Comparison of ENCODE assay signal across 8 mouse cellular contexts in the genomic region with DNA sequence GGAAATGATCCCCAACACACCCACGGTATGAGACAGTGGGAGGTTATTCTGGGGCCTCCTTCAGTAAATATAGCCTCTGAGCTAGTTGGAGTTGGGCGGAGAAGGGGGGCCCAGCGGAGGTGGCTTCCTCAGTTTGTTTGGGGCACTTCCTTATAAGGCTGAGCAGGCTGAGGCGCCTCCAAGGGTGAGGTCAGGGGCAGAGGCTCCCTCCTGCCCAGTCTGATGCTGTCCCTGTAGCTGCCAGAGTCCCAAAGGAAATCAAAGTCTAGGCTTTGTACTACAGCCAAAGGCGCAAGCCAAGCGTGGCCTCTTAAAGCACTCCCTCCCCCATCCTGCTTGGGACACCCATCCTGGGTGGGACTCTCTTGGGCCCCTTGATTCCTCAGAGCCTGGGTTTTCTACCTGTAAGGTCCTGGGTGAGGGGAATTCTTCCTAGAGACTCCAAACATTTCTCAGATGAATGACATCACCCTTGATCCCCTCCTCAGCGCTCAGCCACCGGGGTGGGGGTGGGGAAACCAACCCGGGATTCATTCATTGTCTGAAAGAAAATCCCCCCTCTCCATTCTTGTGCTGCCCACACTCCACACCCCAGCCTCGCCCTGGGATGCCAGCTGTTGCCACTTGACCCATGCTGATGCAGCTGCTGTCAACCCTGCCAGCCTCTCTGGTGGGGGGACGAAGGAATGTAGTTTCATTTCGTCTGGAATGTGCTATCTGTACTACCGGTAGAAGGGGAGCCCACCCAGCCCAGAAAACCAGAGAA. TPM values are rescaled to one million over a fixed set of nuclear protein-coding genes. Genes with fewer than 3 reads are reported as not detected.
DNase-seq lines count a peak whose midpoint lies in the region; ATAC-seq and TF ChIP-seq lines count a peak whose summit lies in the region.

No protein-coding gene starts in this region.

- peak overlapping the region; percentile 78; the same call in 1 of the 2 replicates for H3K27ac ChIP-seq in layer of hippocampus, adult 2 months
- peak overlapping the region; percentile 74 for H3K27ac ChIP-seq in forebrain, embryonic 15.5 days (replicated peaks)
- H3K27ac ChIP-seq in hindbrain, embryonic 13.5 days = peak overlapping the region; percentile 71
- H3K27ac ChIP-seq in liver, adult 2 months (replicated peaks; ENCODE audit: insufficient read depth, low read depth, low read length) = peak overlapping the region; percentile 88
- peak overlapping the region; percentile 85 for H3K27ac ChIP-seq in neural tube, embryonic 11.5 days (ENCODE audit: low read depth, low read length)

- no peaks in the 10 kb centered on the region for H3K27me3 ChIP-seq in forebrain, embryonic 15.5 days
- H3K27me3 ChIP-seq in hindbrain, embryonic 13.5 days = no peaks in the 10 kb centered on the region
- H3K27me3 ChIP-seq in liver, adult 2 months (ENCODE audit: control insufficient read depth, insufficient read depth, low read length) = no peaks in the 10 kb centered on the region; the same call in 1 of the 2 replicates
- no peaks in the 10 kb centered on the region for H3K27me3 ChIP-seq in neural tube, embryonic 11.5 days (ENCODE audit: control insufficient read depth, insufficient read depth, low read length)

- WGBS in forebrain, embryonic 15.5 days = 6% methylated on average over 13 of the region's 13 CpGs
- 6% methylated on average over 13 of the region's 13 CpGs for WGBS in hindbrain, embryonic 13.5 days
- WGBS in liver, adult 2 months = 29% methylated on average over 13 of the region's 13 CpGs
- WGBS in neural tube, embryonic 11.5 days = 3% methylated on average over 13 of the region's 13 CpGs

- H3K9me3 ChIP-seq in forebrain, embryonic 15.5 days = no peaks in the 10 kb centered on the region
- no peaks in the 10 kb centered on the region for H3K9me3 ChIP-seq in hindbrain, embryonic 13.5 days
- H3K9me3 ChIP-seq in neural tube, embryonic 11.5 days (ENCODE audit: control insufficient read depth, low read length) = no peaks in the 10 kb centered on the region

- H3K4me3 ChIP-seq in layer of hippocampus, adult 2 months = no peak overlapping the region
- no peak overlapping the region for H3K4me3 ChIP-seq in forebrain, embryonic 15.5 days
- no peak overlapping the region for H3K4me3 ChIP-seq in hindbrain, embryonic 13.5 days
- H3K4me3 ChIP-seq in liver, adult 2 months (ENCODE audit: insufficient read depth, low read depth, low read length) = no peak overlapping the region
- no peak overlapping the region for H3K4me3 ChIP-seq in neural tube, embryonic 11.5 days (ENCODE audit: low read depth, low read length)

- H3K9ac ChIP-seq in forebrain, embryonic 15.5 days (replicated peaks) = peak overlapping the region; percentile 19; the same call in 1 of the 2 replicates
- peak overlapping the region; percentile 43; the same call in 1 of the 2 replicates for H3K9ac ChIP-seq in hindbrain, embryonic 13.5 days
- H3K9ac ChIP-seq in liver, adult 2 months (ENCODE audit: low read depth, low read length) = no peak overlapping the region
- peak overlapping the region; percentile 41 for H3K9ac ChIP-seq in neural tube, embryonic 11.5 days (ENCODE audit: low read length)

- no peak for TF ChIP-seq CTCF in layer of hippocampus, adult 2 months (conservative IDR thresholded peaks at IDR 0.05)
- TF ChIP-seq CTCF in liver, adult 2 months (IDR thresholded peaks at IDR 0.05; ENCODE audit: low read depth, low read length) = no peak

- no peaks in the 10 kb centered on the region for H3K79me2 ChIP-seq in liver, adult 2 months (ENCODE audit: control insufficient read depth, insufficient read depth, low read length)

- no peak; the same call in 1 of the 2 replicates for ATAC-seq in forebrain, embryonic 15.5 days (replicated peaks)
- no peak for ATAC-seq in hindbrain, embryonic 13.5 days (ENCODE audit: low FRiP score)
- no peak for ATAC-seq in neural tube, embryonic 11.5 days (ENCODE audit: insufficient read depth, low FRiP score, low TSS enrichment)

- no peak for DNase-seq in layer of hippocampus, adult 2 months (ENCODE audit: low spot score in 2 of 2)
- DNase-seq in layer of hippocampus, postnatal 10 days (ENCODE audit: low spot score in 2 of 2) = no peak
- peak; percentile 35 for DNase-seq in liver, adult 2 months (ENCODE audit: extremely low read depth, low read depth, low spot score)
- DNase-seq in neural tube, embryonic 11.5 days (ENCODE audit: low spot score) = peak; percentile 71
- no peak for DNase-seq in urinary bladder, adult 2 months (ENCODE audit: low spot score)
- no peak for DNase-seq in layer of hippocampus, adult 11-12 months (ENCODE audit: low spot score)

- peaks cover 63% of the 10 kb centered on the region for H3K4me1 ChIP-seq in forebrain, embryonic 15.5 days
- peaks cover 84% of the 10 kb centered on the region for H3K4me1 ChIP-seq in hindbrain, embryonic 13.5 days (replicated peaks)
- H3K4me1 ChIP-seq in liver, adult 2 months (ENCODE audit: control insufficient read depth, insufficient read depth, low read length) = peaks cover 12% of the 10 kb centered on the region; the same call in 1 of the 2 replicates
- H3K4me1 ChIP-seq in neural tube, embryonic 11.5 days (ENCODE audit: control insufficient read depth, insufficient read depth, low read length) = peaks cover 60% of the 10 kb centered on the region

- no peak for TF ChIP-seq POLR2A in liver, adult 2 months (IDR thresholded peaks at IDR 0.05; ENCODE audit: extremely low read depth, insufficient read depth, low read length)

- H3K36me3 ChIP-seq in forebrain, embryonic 15.5 days = no peaks in the 10 kb centered on the region
- peaks cover 5% of the 10 kb centered on the region; the same call in 1 of the 2 replicates for H3K36me3 ChIP-seq in hindbrain, embryonic 13.5 days
- H3K36me3 ChIP-seq in liver, adult 2 months (ENCODE audit: control insufficient read depth, insufficient read depth, low read length) = no peaks in the 10 kb centered on the region
- peaks cover under 1% of the 10 kb centered on the region; the same call in 1 of the 2 replicates for H3K36me3 ChIP-seq in neural tube, embryonic 11.5 days (ENCODE audit: control insufficient read depth, insufficient read depth, low read length)

- peak overlapping the region; percentile 18; the same call in 1 of the 2 replicates for H3K4me2 ChIP-seq in forebrain, embryonic 15.5 days (replicated peaks)
- peak overlapping the region; percentile 38 for H3K4me2 ChIP-seq in hindbrain, embryonic 13.5 days
- peak overlapping the region; percentile 27 for H3K4me2 ChIP-seq in neural tube, embryonic 11.5 days (ENCODE audit: low read depth)

RNA-seq across cellular contexts. Expression of a gene that starts 12.1 kb away (rescaled TPM):
- total RNA-seq in layer of hippocampus, adult 2 months (2021) = 1 to 10 TPM; 4.0 to 4.8 TPM
- 10 to 100 TPM; 14.7 to 18.5 TPM for total RNA-seq in layer of hippocampus, postnatal 10 days (2021)
- polyA plus RNA-seq in forebrain, embryonic 15.5 days (2015; fragmentation: Nextera tagmentation; extraction: Ambion mirVana) = 50.0 and 56.7 TPM in 2 replicates
- 49.5 and 55.3 TPM in 2 replicates for polyA plus RNA-seq in hindbrain, embryonic 13.5 days (2015; fragmentation: Nextera tagmentation; extraction: Ambion mirVana)
- 0.65 and 0.74 TPM in 2 replicates for total RNA-seq in liver, adult 2 months (2014; rRNA removed)
- 0.53 and 0.55 TPM in 2 replicates for polyA plus RNA-seq in liver, adult 2 months (2012; rRNA removed)
- polyA plus RNA-seq in neural tube, embryonic 11.5 days (2014; fragmentation: Nextera tagmentation; extraction: Ambion mirVana) = 59.5 and 60.2 TPM in 2 replicates
- polyA plus RNA-seq in urinary bladder, adult 2 months (2012; rRNA removed) = 3.7 and 5.3 TPM in 2 replicates

RNA-seq across cellular contexts. Expression of a gene that starts 17.0 kb away (rescaled TPM):
- 100 to 1,000 TPM; 309 to 328 TPM for total RNA-seq in layer of hippocampus, adult 2 months (2021)
- 100 to 1,000 TPM; 350 to 399 TPM for total RNA-seq in layer of hippocampus, postnatal 10 days (2021)
- 26.6 and 27.2 TPM in 2 replicates for polyA plus RNA-seq in forebrain, embryonic 15.5 days (2015; fragmentation: Nextera tagmentation; extraction: Ambion mirVana)
- polyA plus RNA-seq in hindbrain, embryonic 13.5 days (2015; fragmentation: Nextera tagmentation; extraction: Ambion mirVana) = 35.8 and 39.8 TPM in 2 replicates
- total RNA-seq in liver, adult 2 months (2014; rRNA removed) = 0.13 TPM in 1 of 2 replicates, not detected in the other
- polyA plus RNA-seq in liver, adult 2 months (2012; rRNA removed) = not detected in 2 replicates
- polyA plus RNA-seq in neural tube, embryonic 11.5 days (2014; fragmentation: Nextera tagmentation; extraction: Ambion mirVana) = 0.31 and 0.72 TPM in 2 replicates
- polyA plus RNA-seq in urinary bladder, adult 2 months (2012; rRNA removed) = 0.15 and 0.28 TPM in 2 replicates

RNA-seq across cellular contexts. Expression of a gene that starts 34.6 kb away (rescaled TPM):
- 1 to 10 TPM; 1.6 to 3.7 TPM for total RNA-seq in layer of hippocampus, adult 2 months (2021)
- total RNA-seq in layer of hippocampus, postnatal 10 days (2021) = 1 to 10 TPM; 2.0 to 6.4 TPM
- 14.9 and 18.4 TPM in 2 replicates for polyA plus RNA-seq in forebrain, embryonic 15.5 days (2015; fragmentation: Nextera tagmentation; extraction: Ambion mirVana)
- 145 and 148 TPM in 2 replicates for polyA plus RNA-seq in hindbrain, embryonic 13.5 days (2015; fragmentation: Nextera tagmentation; extraction: Ambion mirVana)
- not detected in 2 replicates for total RNA-seq in liver, adult 2 months (2014; rRNA removed)
- not detected in 2 replicates for polyA plus RNA-seq in liver, adult 2 months (2012; rRNA removed)
- polyA plus RNA-seq in neural tube, embryonic 11.5 days (2014; fragmentation: Nextera tagmentation; extraction: Ambion mirVana) = 565 and 607 TPM in 2 replicates
- 0.91 and 1.4 TPM in 2 replicates for polyA plus RNA-seq in urinary bladder, adult 2 months (2012; rRNA removed)

RNA-seq across cellular contexts. Expression of a gene that starts 44.4 kb away (rescaled TPM):
- total RNA-seq in layer of hippocampus, adult 2 months (2021) = 10 to 100 TPM; 16.2 to 16.5 TPM
- 1 to 10 TPM in 1 of 2 experiments, under 1 TPM in 1; 0.42 to 1.0 TPM for total RNA-seq in layer of hippocampus, postnatal 10 days (2021)
- 0.43 and 0.89 TPM in 2 replicates for polyA plus RNA-seq in forebrain, embryonic 15.5 days (2015; fragmentation: Nextera tagmentation; extraction: Ambion mirVana)
- polyA plus RNA-seq in hindbrain, embryonic 13.5 days (2015; fragmentation: Nextera tagmentation; extraction: Ambion mirVana) = 0.47 and 0.56 TPM in 2 replicates
- total RNA-seq in liver, adult 2 months (2014; rRNA removed) = not detected in 2 replicates
- polyA plus RNA-seq in liver, adult 2 months (2012; rRNA removed) = not detected in 2 replicates
- polyA plus RNA-seq in neural tube, embryonic 11.5 days (2014; fragmentation: Nextera tagmentation; extraction: Ambion mirVana) = 0.14 TPM in 1 of 2 replicates, not detected in the other
- 0.06 TPM in 1 of 2 replicates, not detected in the other for polyA plus RNA-seq in urinary bladder, adult 2 months (2012; rRNA removed)

RNA-seq across cellular contexts. Expression of a gene that starts 52.5 kb away (rescaled TPM):
- 10 to 100 TPM; 24.7 to 27.4 TPM for total RNA-seq in layer of hippocampus, adult 2 months (2021)
- 10 to 100 TPM; 18.1 to 26.4 TPM for total RNA-seq in layer of hippocampus, postnatal 10 days (2021)
- 20.1 and 20.2 TPM in 2 replicates for polyA plus RNA-seq in forebrain, embryonic 15.5 days (2015; fragmentation: Nextera tagmentation; extraction: Ambion mirVana)
- polyA plus RNA-seq in hindbrain, embryonic 13.5 days (2015; fragmentation: Nextera tagmentation; extraction: Ambion mirVana) = 19.3 and 20.7 TPM in 2 replicates
- 5.3 and 6.2 TPM in 2 replicates for total RNA-seq in liver, adult 2 months (2014; rRNA removed)
- polyA plus RNA-seq in liver, adult 2 months (2012; rRNA removed) = 10.1 and 18.4 TPM in 2 replicates
- polyA plus RNA-seq in neural tube, embryonic 11.5 days (2014; fragmentation: Nextera tagmentation; extraction: Ambion mirVana) = 14.5 and 16.9 TPM in 2 replicates
- polyA plus RNA-seq in urinary bladder, adult 2 months (2012; rRNA removed) = 28.4 and 33.2 TPM in 2 replicates

Comparison
In these comparisons a context has a peak if more than half of its experiments do, and no peak if none do; other contexts are left out.
1. DNase-seq: peak in liver, adult 2 months (single experiment) and neural tube, embryonic 11.5 days (single experiment); none in layer of hippocampus, adult 2 months (0 of 2), layer of hippocampus, postnatal 10 days (0 of 2), urinary bladder, adult 2 months (single experiment) and layer of hippocampus, adult 11-12 months (single experiment).
2. RNA of a gene that starts 17.0 kb away (polyA plus RNA-seq): 35.8 to 39.8 TPM in hindbrain, embryonic 13.5 days and 26.6 to 27.2 TPM in forebrain, embryonic 15.5 days; 0.31 to 0.72 TPM in neural tube, embryonic 11.5 days, 0.15 to 0.28 TPM in urinary bladder, adult 2 months and not detected in liver, adult 2 months; every median in the first group is over 10 times any median in the second.
3. Peak in every context shown above with its lines, with median percentiles within 50 percentile points of each other: H3K27ac ChIP-seq and H3K4me2 ChIP-seq.